ENCODE assay signal across 8 mouse cellular contexts in genomic region chr5:103752665-103753510, GRCm38 (mm10).
DNase-seq lines count a peak whose midpoint lies in the region; ATAC-seq and TF ChIP-seq lines count a peak whose summit lies in the region.

No protein-coding gene starts in this region.

- H3K36me3 ChIP-seq in forebrain, embryonic 16.5 days (ENCODE audit: control insufficient read depth, insufficient read depth): no peaks in the 10 kb centered on the region
- H3K36me3 ChIP-seq in hindbrain, postnatal 0 days (ENCODE audit: insufficient read depth, low read length): no peaks in the 10 kb centered on the region
- H3K36me3 ChIP-seq in liver, embryonic 15.5 days (replicated peaks): peaks cover 14% of the 10 kb centered on the region; the same call in 1 of the 2 replicates

- H3K4me1 ChIP-seq in forebrain, embryonic 16.5 days (replicated peaks; ENCODE audit: control insufficient read depth, insufficient read depth, low read length): peaks cover 11% of the 10 kb centered on the region
- H3K4me1 ChIP-seq in hindbrain, postnatal 0 days (ENCODE audit: insufficient read depth, low read length): no peaks in the 10 kb centered on the region
- H3K4me1 ChIP-seq in liver, embryonic 15.5 days (replicated peaks): peaks cover 60% of the 10 kb centered on the region

- H3K27ac ChIP-seq in forebrain, embryonic 16.5 days (ENCODE audit: low read length): no peak overlapping the region; the same call in 1 of the 2 replicates
- H3K27ac ChIP-seq in hindbrain, postnatal 0 days: peak overlapping the region; percentile 93; the same call in 1 of the 2 replicates
- H3K27ac ChIP-seq in liver, embryonic 15.5 days (replicated peaks): peak overlapping the region; percentile 100

- no peak; the same call in 1 of the 2 replicates for ATAC-seq in forebrain, embryonic 16.5 days
- no peak for ATAC-seq in hindbrain, postnatal 0 days
- ATAC-seq in liver, embryonic 15.5 days (ENCODE audit: insufficient read depth): peak; percentile 32

- peak overlapping the region; percentile 77 for H3K4me3 ChIP-seq in forebrain, embryonic 16.5 days (replicated peaks; ENCODE audit: low read length)
- H3K4me3 ChIP-seq in hindbrain, postnatal 0 days (ENCODE audit: low read length): peak overlapping the region; percentile 59
- peak overlapping the region; percentile 86 for H3K4me3 ChIP-seq in liver, embryonic 15.5 days (replicated peaks)

- WGBS in forebrain, embryonic 16.5 days: 5% methylated on average over 23 of the region's 23 CpGs
- 4% methylated on average over 23 of the region's 23 CpGs for WGBS in hindbrain, postnatal 0 days
- under 1% methylated on average over 23 of the region's 23 CpGs for WGBS in liver, embryonic 15.5 days (ENCODE audit: insufficient replicate concordance)

- no peaks in the 10 kb centered on the region for H3K9me3 ChIP-seq in forebrain, embryonic 16.5 days (ENCODE audit: control insufficient read depth, low read length)
- no peaks in the 10 kb centered on the region for H3K9me3 ChIP-seq in hindbrain, postnatal 0 days (ENCODE audit: low read length)
- H3K9me3 ChIP-seq in liver, embryonic 15.5 days (replicated peaks): no peaks in the 10 kb centered on the region

- peak overlapping the region; percentile 56 for H3K4me2 ChIP-seq in forebrain, embryonic 16.5 days (ENCODE audit: low read length)
- H3K4me2 ChIP-seq in hindbrain, postnatal 0 days (ENCODE audit: low read depth, low read length): peak overlapping the region; percentile 56
- peak overlapping the region; percentile 89 for H3K4me2 ChIP-seq in liver, embryonic 15.5 days

- 0 out of 2 replicates have a peak, but pooled peaks cover 3% of the 10 kb centered on the region for H3K27me3 ChIP-seq in forebrain, embryonic 16.5 days (replicated peaks; ENCODE audit: control insufficient read depth, insufficient read depth, low read length)
- H3K27me3 ChIP-seq in hindbrain, postnatal 0 days (ENCODE audit: insufficient read depth, low read length): no peaks in the 10 kb centered on the region
- H3K27me3 ChIP-seq in liver, embryonic 15.5 days: no peaks in the 10 kb centered on the region

- TF ChIP-seq CTCF in hindbrain, postnatal 0 days (IDR thresholded peaks at IDR 0.05; ENCODE audit: low read depth): no peak

- DNase-seq in ovary, postnatal 10 days (ENCODE audit: low spot score): peak; percentile 22
- no peak for DNase-seq in ovary, adult 18-20 months (ENCODE audit: low spot score)
- peak; percentile 34 to 52 for DNase-seq in cerebellum, adult 18-20 months
- DNase-seq in hindbrain, postnatal 0 days (ENCODE audit: low spot score): no peak
- peak; percentile 62 to 74 for DNase-seq in natural killer cell, adult 2 months (ENCODE audit: low spot score in 2 of 2)
- peak; percentile 57 to 58 for DNase-seq in thymus, postnatal 36 days

- peak overlapping the region; percentile 75 for H3K9ac ChIP-seq in forebrain, embryonic 16.5 days (replicated peaks; ENCODE audit: low read depth, low read length)
- H3K9ac ChIP-seq in hindbrain, postnatal 0 days (replicated peaks; ENCODE audit: low read length): peak overlapping the region; percentile 63
- peak overlapping the region; percentile 97 for H3K9ac ChIP-seq in liver, embryonic 15.5 days

Comparison
In these comparisons a context has a peak if more than half of its experiments do, and no peak if none do; other contexts are left out.
1. DNase-seq: peak in ovary, postnatal 10 days (single experiment), cerebellum, adult 18-20 months (2 of 2), natural killer cell, adult 2 months (2 of 2) and thymus, postnatal 36 days (2 of 2); none in ovary, adult 18-20 months (single experiment) and hindbrain, postnatal 0 days (single experiment).
2. Peak in every context shown above with its lines, with median percentiles within 50 percentile points of each other: H3K4me2 ChIP-seq, H3K4me3 ChIP-seq and H3K9ac ChIP-seq.